Mouse (Mus musculus): ENCODE results near the gene Fam19a3.
"Not testable (repeated sequence)": the region's sequence is repeated elsewhere in the genome, so short reads cannot be mapped to it uniquely, and the experiment has no call there.

Fam19a3 gene

GRCm38 (mm10) chr3:104758406-104758805 is 23.2 kb downstream of the Fam19a3 start:
- peak in 1 of 2 experiments; percentile 42 for DNase-seq

GRCm38 (mm10) chr3:104752845-104753244 is 28.8 kb downstream of the Fam19a3 start:
- not testable (repeated sequence) for DNase-seq

DNA sequence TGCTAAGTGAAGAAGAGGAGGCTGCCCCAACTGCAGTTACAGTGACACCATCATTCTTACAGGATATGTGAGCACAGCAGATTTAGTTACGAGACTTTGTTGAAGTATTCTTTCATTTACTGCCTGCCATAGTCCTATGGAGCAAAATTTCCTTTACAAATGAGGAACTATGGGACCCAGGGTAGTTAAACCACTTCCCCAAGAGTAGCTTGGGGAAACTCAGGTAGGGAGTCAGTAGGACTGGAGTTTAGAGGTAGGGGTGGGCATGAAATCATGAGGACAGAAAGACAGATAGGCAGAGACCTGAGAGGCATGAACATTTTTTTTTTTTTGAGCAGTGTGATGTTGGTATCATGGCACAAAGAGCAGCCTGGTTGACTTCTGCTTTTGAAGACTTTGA is 37.8 kb downstream of the Fam19a3 start:
- no peak for DNase-seq

GRCm38 (mm10) chr3:104743161-104743560 is 38.5 kb downstream of the Fam19a3 start:
- DNase-seq, result no peak

GRCm38 (mm10) chr3:104741954-104742353 is 39.7 kb downstream of the Fam19a3 start:
- DNase-seq, result no peak

DNA sequence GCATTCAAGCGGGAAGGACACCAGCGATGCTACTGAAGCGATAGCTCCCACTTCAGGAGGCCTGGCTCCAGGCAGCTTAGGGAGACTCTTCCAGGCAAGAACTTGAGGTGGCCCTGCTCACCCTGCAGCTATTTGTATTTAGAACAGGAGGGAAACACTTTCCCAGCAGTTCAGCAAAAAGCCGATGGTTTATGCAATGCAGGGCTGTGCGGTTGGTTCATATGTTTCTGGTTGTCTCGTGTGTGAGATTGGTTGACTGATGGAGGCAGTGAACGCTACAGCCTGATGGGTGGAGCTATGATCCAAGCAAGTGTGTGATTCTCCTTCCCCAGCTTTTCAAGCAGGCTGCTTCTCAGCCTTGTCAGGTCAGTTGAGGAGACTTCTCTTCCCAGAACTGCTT is 47.0 kb downstream of the Fam19a3 start:
- no peak for DNase-seq

DNA sequence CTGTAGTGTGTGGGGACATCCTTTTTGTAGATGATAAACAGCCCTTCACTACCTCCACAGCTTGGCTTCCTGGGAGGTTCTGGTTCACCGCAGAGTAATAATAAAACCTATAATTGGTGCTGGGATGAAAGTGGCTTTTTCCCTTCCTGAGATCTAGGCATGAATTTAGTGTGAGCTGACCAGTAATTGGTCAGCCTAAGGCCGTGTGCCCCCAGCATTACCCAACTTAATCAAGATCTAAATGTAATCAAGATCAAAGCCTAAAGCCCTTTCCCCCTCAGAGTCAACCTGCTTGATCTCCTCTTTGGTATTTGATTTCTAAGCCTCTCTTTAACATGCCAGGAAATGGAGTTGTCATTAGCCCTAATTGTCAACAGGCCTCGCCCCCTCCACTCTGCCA is 48.7 kb downstream of the Fam19a3 start:
- no peak for DNase-seq

DNA sequence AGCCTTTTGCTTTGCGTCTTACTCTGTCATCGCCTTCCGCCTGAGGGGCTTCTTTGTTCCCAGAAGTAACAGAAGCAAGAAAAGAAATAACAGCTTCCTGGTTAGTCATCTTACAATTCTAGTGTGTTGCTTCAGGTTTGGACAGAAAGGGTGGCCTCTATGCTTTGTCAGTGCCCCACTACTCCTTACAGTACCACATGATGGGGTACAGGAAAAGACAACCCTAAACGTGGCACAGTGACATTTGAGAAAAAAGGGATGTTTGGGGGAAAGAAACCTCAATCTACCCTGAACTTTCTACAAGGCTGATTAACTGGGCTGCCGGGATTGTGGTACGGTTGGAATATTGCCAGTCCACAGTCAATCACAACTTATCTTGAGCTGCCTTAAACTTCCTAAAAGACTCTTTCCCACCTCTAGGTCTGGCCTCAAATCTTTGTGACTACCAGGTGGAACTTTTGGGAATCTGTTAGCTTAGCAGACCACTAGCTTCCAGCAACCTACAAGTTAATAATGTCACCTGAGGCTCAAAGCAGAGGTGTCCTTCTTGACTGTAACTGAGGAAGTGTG is 52.3 kb downstream of the Fam19a3 start:
- DNase-seq, result no peak
